Comparison of ENCODE assay signal across 8 mouse cellular contexts in the genomic region with DNA sequence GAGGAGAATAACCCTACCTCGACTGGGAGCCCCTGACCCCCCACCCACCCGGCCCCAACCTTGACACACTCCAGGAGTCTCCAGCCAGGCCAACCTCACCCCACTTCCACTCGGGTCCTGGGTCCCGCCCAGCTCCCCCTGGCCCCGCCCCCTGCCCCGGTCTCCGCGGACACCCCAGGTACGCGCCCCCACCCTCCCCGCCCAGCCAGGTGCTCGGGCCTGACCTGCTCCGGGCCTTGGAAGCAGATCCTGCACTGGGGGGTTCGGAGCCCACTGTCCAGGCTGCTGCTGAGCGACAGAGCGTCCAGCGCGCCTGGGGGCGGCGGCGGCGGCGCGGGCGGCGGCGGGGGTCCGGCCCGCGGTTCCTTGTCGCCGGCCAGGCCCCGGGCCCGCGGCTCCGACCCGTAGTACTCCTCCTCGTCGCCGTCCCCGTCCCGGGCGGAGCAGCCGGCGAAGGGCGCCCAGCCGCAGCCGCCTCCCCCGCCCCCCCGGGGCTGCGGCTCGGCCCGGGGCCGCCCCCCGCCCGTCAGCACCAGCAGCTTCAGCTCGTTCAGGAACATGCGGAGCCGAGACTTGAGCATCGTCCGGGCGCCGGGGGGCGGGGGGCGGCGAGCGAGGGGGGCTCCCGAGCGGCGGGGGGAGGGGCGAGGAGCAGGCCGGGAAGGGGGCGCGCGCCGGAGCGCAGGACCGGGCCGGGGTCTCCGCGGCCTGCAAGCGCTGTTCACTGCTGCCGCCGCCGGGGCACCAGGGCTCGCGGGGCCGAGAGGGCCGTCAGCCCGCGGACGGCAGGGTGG. TPM values are rescaled to one million over a fixed set of nuclear protein-coding genes. Genes with fewer than 3 reads are reported as not detected.
DNase-seq lines count a peak whose midpoint lies in the region; ATAC-seq and TF ChIP-seq lines count a peak whose summit lies in the region.

No protein-coding gene starts in this region.

- intact Hi-C loops in left cerebral cortex, adult 2 months (cut with DNase I), result no loop called here
- intact Hi-C loops in left cerebral cortex, postnatal 36 days (cut with DNase I), result no loop called here
- intact Hi-C loops in gastrocnemius, postnatal 36 days (cut with DNase I), result no loop called here

- H3K9me3 ChIP-seq in embryonic facial prominence, embryonic 15.5 days (replicated peaks), result no peaks in the 10 kb centered on the region

- H3K4me2 ChIP-seq in embryonic facial prominence, embryonic 15.5 days (replicated peaks), result peak overlapping the region; percentile 86

- peaks cover 24% of the 10 kb centered on the region for H3K4me1 ChIP-seq in embryonic facial prominence, embryonic 15.5 days
- H3K4me1 ChIP-seq in small intestine, adult 2 months (ENCODE audit: control insufficient read depth, insufficient read depth, insufficient read length, low read length), result peaks cover 9% of the 10 kb centered on the region

- H3K4me3 ChIP-seq in left cerebral cortex, adult 2 months, result peak overlapping the region; percentile 64
- peak overlapping the region; percentile 78 for H3K4me3 ChIP-seq in embryonic facial prominence, embryonic 15.5 days (replicated peaks)
- H3K4me3 ChIP-seq in small intestine, adult 2 months (ENCODE audit: low read depth, low read length), result peak overlapping the region; percentile 75

- no peak for TF ChIP-seq CTCF in left cerebral cortex, adult 2 months (IDR thresholded peaks at IDR 0.05)
- no peak for TF ChIP-seq CTCF in small intestine, adult 2 months (IDR thresholded peaks at IDR 0.05; ENCODE audit: extremely low read depth, insufficient read length, insufficient replicate concordance, low read depth, low read length)

- under 1% methylated on average over 61 of the region's 92 CpGs for WGBS in embryonic facial prominence, embryonic 15.5 days
- WGBS in small intestine, adult 2 months, result 1% methylated on average over 57 of the region's 92 CpGs

- H3K9ac ChIP-seq in embryonic facial prominence, embryonic 15.5 days, result peak overlapping the region; percentile 73

- peak in 1 of 2 experiments; percentile 21 for DNase-seq in left cerebral cortex, adult 2 months (ENCODE audit: extremely low spot score in 1 of 2, low spot score in 2 of 2)
- DNase-seq in left cerebral cortex, postnatal 36 days (ENCODE audit: low spot score in 2 of 2), result no peak
- peak; percentile 35 for DNase-seq in NIH3T3 (ENCODE audit: low read depth)
- peak; percentile 40 for DNase-seq in kidney, postnatal 14 days
- no peak for DNase-seq in gastrocnemius, postnatal 36 days
- DNase-seq in layer of hippocampus, adult 11-12 months (ENCODE audit: low spot score), result no peak

- peak overlapping the region; percentile 70; the same call in 1 of the 2 replicates for H3K27ac ChIP-seq in left cerebral cortex, adult 2 months
- H3K27ac ChIP-seq in embryonic facial prominence, embryonic 15.5 days (replicated peaks), result peak overlapping the region; percentile 70
- H3K27ac ChIP-seq in small intestine, adult 2 months (ENCODE audit: insufficient read depth, low read depth, low read length), result no peak overlapping the region

- ATAC-seq in embryonic facial prominence, embryonic 15.5 days (ENCODE audit: insufficient number of reproducible peaks, low FRiP score, low TSS enrichment, low read depth), result no peak; the same call in 1 of the 2 replicates

- H3K27me3 ChIP-seq in embryonic facial prominence, embryonic 15.5 days, result no peaks in the 10 kb centered on the region
- peaks cover 9% of the 10 kb centered on the region for H3K27me3 ChIP-seq in small intestine, adult 2 months (ENCODE audit: control insufficient read depth, insufficient read depth, low read length)

- H3K36me3 ChIP-seq in embryonic facial prominence, embryonic 15.5 days, result peaks cover 20% of the 10 kb centered on the region
- peaks cover 6% of the 10 kb centered on the region; the same call in 1 of the 2 replicates for H3K36me3 ChIP-seq in small intestine, adult 2 months (ENCODE audit: control insufficient read depth, insufficient read depth, low read length)

- no peak for TF ChIP-seq POLR2A in small intestine, adult 2 months (IDR thresholded peaks at IDR 0.05; ENCODE audit: low read depth, low read length)

RNA-seq across cellular contexts. Expression of a gene that starts 0.6 kb away (rescaled TPM):
- total RNA-seq in left cerebral cortex, adult 2 months (2021), result 10 to 100 TPM; 18.1 to 22.5 TPM
- total RNA-seq in left cerebral cortex, postnatal 36 days (2021), result 10 to 100 TPM; 21.5 to 24.9 TPM
- polyA plus RNA-seq in embryonic facial prominence, embryonic 15.5 days (2015; fragmentation: Nextera tagmentation; extraction: Ambion mirVana), result 1.8 and 2.4 TPM in 2 replicates
- 1.9 and 6.9 TPM in 2 replicates for polyA plus RNA-seq in small intestine, adult 2 months (2012; rRNA removed)
- under 1 TPM; 0.64 to 0.66 TPM for total RNA-seq in gastrocnemius, postnatal 36 days (2021)

RNA-seq across cellular contexts. Expression of a gene that starts 4.0 kb away (rescaled TPM):
- 10 to 100 TPM; 74.4 to 75.2 TPM for total RNA-seq in left cerebral cortex, adult 2 months (2021)
- 10 to 100 TPM; 76.9 to 88.1 TPM for total RNA-seq in left cerebral cortex, postnatal 36 days (2021)
- polyA plus RNA-seq in embryonic facial prominence, embryonic 15.5 days (2015; fragmentation: Nextera tagmentation; extraction: Ambion mirVana), result 1,372 and 1,398 TPM in 2 replicates
- polyA plus RNA-seq in small intestine, adult 2 months (2012; rRNA removed), result 57.6 and 108 TPM in 2 replicates
- 10 to 100 TPM; 29.7 to 38.9 TPM for total RNA-seq in gastrocnemius, postnatal 36 days (2021)

RNA-seq across cellular contexts. Expression of a gene that starts 10.7 kb away (rescaled TPM):
- total RNA-seq in left cerebral cortex, adult 2 months (2021), result 10 to 100 TPM; 63.7 to 64.4 TPM
- 10 to 100 TPM; 63.5 to 66.3 TPM for total RNA-seq in left cerebral cortex, postnatal 36 days (2021)
- 175 and 177 TPM in 2 replicates for polyA plus RNA-seq in embryonic facial prominence, embryonic 15.5 days (2015; fragmentation: Nextera tagmentation; extraction: Ambion mirVana)
- 36.1 and 48.9 TPM in 2 replicates for polyA plus RNA-seq in small intestine, adult 2 months (2012; rRNA removed)
- total RNA-seq in gastrocnemius, postnatal 36 days (2021), result 10 to 100 TPM; 22.1 to 25.0 TPM

RNA-seq across cellular contexts. Expression of a gene that starts 11.3 kb away (rescaled TPM):
- under 1 TPM; 0.36 to 0.77 TPM for total RNA-seq in left cerebral cortex, adult 2 months (2021)
- total RNA-seq in left cerebral cortex, postnatal 36 days (2021), result 1 to 10 TPM in 1 of 2 experiments, under 1 TPM in 1; 0.39 to 1.2 TPM
- polyA plus RNA-seq in embryonic facial prominence, embryonic 15.5 days (2015; fragmentation: Nextera tagmentation; extraction: Ambion mirVana), result 0.13 and 0.41 TPM in 2 replicates
- 0.22 and 0.29 TPM in 2 replicates for polyA plus RNA-seq in small intestine, adult 2 months (2012; rRNA removed)
- under 1 TPM; 0.10 to 0.15 TPM for total RNA-seq in gastrocnemius, postnatal 36 days (2021)

RNA-seq across cellular contexts. Expression of a gene that starts 15.7 kb away (rescaled TPM):
- total RNA-seq in left cerebral cortex, adult 2 months (2021), result 100 to 1,000 TPM; 627 to 694 TPM
- 100 to 1,000 TPM; 680 to 686 TPM for total RNA-seq in left cerebral cortex, postnatal 36 days (2021)
- 0.45 and 0.49 TPM in 2 replicates for polyA plus RNA-seq in embryonic facial prominence, embryonic 15.5 days (2015; fragmentation: Nextera tagmentation; extraction: Ambion mirVana)
- 6.1 and 15.6 TPM in 2 replicates for polyA plus RNA-seq in small intestine, adult 2 months (2012; rRNA removed)
- 1 to 10 TPM; 2.1 to 2.9 TPM for total RNA-seq in gastrocnemius, postnatal 36 days (2021)

Comparison
In these comparisons a context has a peak if more than half of its experiments do, and no peak if none do; other contexts are left out.
1. DNase-seq: peak in NIH3T3 (single experiment) and kidney, postnatal 14 days (single experiment); none in left cerebral cortex, postnatal 36 days (0 of 2), gastrocnemius, postnatal 36 days (0 of 2) and layer of hippocampus, adult 11-12 months (single experiment).
2. RNA of a gene that starts 0.6 kb away (total RNA-seq): 21.5 to 24.9 TPM in left cerebral cortex, postnatal 36 days and 18.1 to 22.5 TPM in left cerebral cortex, adult 2 months; 0.64 to 0.66 TPM in gastrocnemius, postnatal 36 days; every median in the first group is over 10 times any median in the second.
3. Peak in every context shown above with its lines, with median percentiles within 50 percentile points of each other: H3K4me3 ChIP-seq.